Mouse (Mus musculus) liver, embryonic 14.5 days (tissue): ENCODE data around the gene Tirap. TPM values are rescaled to one million over a fixed set of nuclear protein-coding genes. Genes with fewer than 3 reads are reported as not detected.

Source experiments
- ATAC-seq: fragments of 200-750 bp; cut with Nextera tagmentation; 2 replicates; pipeline ENCODE4 v1.8.0; 2017; ENCODE audit warnings: moderate number of reproducible peaks, mild to moderate bottlenecking, moderate library complexity; ENCODE audit not compliant: insufficient read depth
- DNase-seq, 3 experiments: peaks; one replicate each; pipeline ENCODE4 v3.0.0-alpha.2; 2012 to 2013; ENCODE audit warnings: low read depth in 3 of 3, low spot score in 3 of 3
- H3K27ac ChIP-seq: fragments of 300-500 bp; sonication (generic); 2 replicates; pipeline ENCODE4 v1.5.1; 2014; ENCODE audit warnings: moderate library complexity, mild to moderate bottlenecking, control low read depth, inconsistent platforms
- H3K27me3 ChIP-seq: fragments of 300-500 bp; sonication (generic); 2 replicates; pipeline ENCODE4 v1.6.1; 2014; ENCODE audit warnings: mild to moderate bottlenecking, low read length, moderate library complexity; ENCODE audit not compliant: control insufficient read depth, insufficient read depth
- H3K36me3 ChIP-seq: fragments of 300-500 bp; sonication (generic); replicated peaks from 2 replicates; pipeline ENCODE4 v1.6.1; 2014; ENCODE audit warnings: low read depth; ENCODE audit not compliant: control insufficient read depth, insufficient read depth
- H3K4me1 ChIP-seq, 2 experiments: fragments of 200-500 bp in 1 of 2; fragments of 300-500 bp in 1 of 2; sonication (generic) in 1 of 2; replicated peaks; 2 replicates each; pipeline ENCODE4 v1.6.1; 2012 to 2014; ENCODE audit warnings: antibody characterized with exemption in 1 of 2, inconsistent platforms in 1 of 2, low read length in 1 of 2; ENCODE audit not compliant: control insufficient read depth in 2 of 2, insufficient read depth in 2 of 2
- H3K4me2 ChIP-seq: fragments of 300-500 bp; sonication (generic); 2 replicates; pipeline ENCODE4 v1.6.1; 2014; ENCODE audit warnings: low read depth, mild to moderate bottlenecking, control low read depth, moderate library complexity
- H3K4me3 ChIP-seq, 2 experiments: fragments of 200-500 bp in 1 of 2; fragments of 300-500 bp in 1 of 2; sonication (generic) in 1 of 2; 2 replicates each; pipeline ENCODE4 v1.5.1; 2012 to 2014; ENCODE audit warnings: low read depth in 2 of 2, low read length in 2 of 2, mild to moderate bottlenecking in 2 of 2, control low read depth in 1 of 2, inconsistent platforms in 1 of 2, moderate library complexity in 1 of 2; ENCODE audit not compliant: insufficient read depth in 1 of 2
- H3K9ac ChIP-seq: fragments of 300-500 bp; sonication (generic); replicated peaks from 2 replicates; pipeline ENCODE4 v1.6.1; 2014; ENCODE audit warnings: mild to moderate bottlenecking, control low read depth, moderate library complexity
- H3K9me3 ChIP-seq: fragments of 300-500 bp; sonication (generic); 2 replicates; pipeline ENCODE4 v1.6.1; 2016; ENCODE audit warnings: low read length, mixed read lengths; ENCODE audit not compliant: control insufficient read depth
- CTCF ChIP-seq: IDR thresholded peaks from 2 replicates; pipeline ENCODE4 v1.5.1; 2016; ENCODE audit warnings: antibody characterized with exemption, low read depth, control low read depth
- EP300 ChIP-seq: IDR thresholded peaks from 2 replicates; pipeline ENCODE4 v1.6.1; 2016; ENCODE audit warnings: antibody characterized with exemption, low read depth
- WGBS: fragments of 180-500 bp; shearing (Covaris S2); extraction: QIAGEN DNeasy Blood & Tissue Kit; methylation state at CpG from one replicate; pipeline ENCODE4 v1.1.7; 2014; ENCODE audit not compliant: insufficient replicate concordance; 5-methylcytosine and 5-hydroxymethylcytosine counted together
- polyA plus RNA-seq, 2 experiments: library from polyadenylated mRNA; depleted of rRNA in 1 of 2; stranded (reverse) in 1 of 2; unstranded in 1 of 2; fragments of >200 nt; fragmentation: Nextera tagmentation in 1 of 2; extraction: Ambion mirVana in 1 of 2; gene quantifications; 2 replicates each; pipeline versions ENCODE4 v1.2.1 to v1.2.3; 2012 to 2014

Tirap gene
- polyA plus RNA-seq, 2 experiments: 3.2 to 4.9 TPM

GRCm38 (mm10) chr9:35182832-35183231 is 17.3 kb downstream of the Tirap start:
- DNase-seq (no peak), ATAC-seq (no peak)
- Histone ChIP-seq H3K9me3 (no peaks in the 10 kb centered on the region), H3K36me3 (no peaks in the 10 kb centered on the region), H3K4me2 (no peak overlapping the region), H3K4me1 (peaks cover 0 to 2% of the 10 kb centered on the region in 2 experiments; a peak in 1 of 4 replicates), H3K27me3 (no peaks in the 10 kb centered on the region), H3K9ac (no peak overlapping the region), H3K4me3 (no peak overlapping the region), H3K27ac (no peak overlapping the region)
- TF ChIP-seq EP300 (no peak), CTCF (no peak)
- WGBS: 34% methylated on average over 2 of the region's 2 CpGs

DNA sequence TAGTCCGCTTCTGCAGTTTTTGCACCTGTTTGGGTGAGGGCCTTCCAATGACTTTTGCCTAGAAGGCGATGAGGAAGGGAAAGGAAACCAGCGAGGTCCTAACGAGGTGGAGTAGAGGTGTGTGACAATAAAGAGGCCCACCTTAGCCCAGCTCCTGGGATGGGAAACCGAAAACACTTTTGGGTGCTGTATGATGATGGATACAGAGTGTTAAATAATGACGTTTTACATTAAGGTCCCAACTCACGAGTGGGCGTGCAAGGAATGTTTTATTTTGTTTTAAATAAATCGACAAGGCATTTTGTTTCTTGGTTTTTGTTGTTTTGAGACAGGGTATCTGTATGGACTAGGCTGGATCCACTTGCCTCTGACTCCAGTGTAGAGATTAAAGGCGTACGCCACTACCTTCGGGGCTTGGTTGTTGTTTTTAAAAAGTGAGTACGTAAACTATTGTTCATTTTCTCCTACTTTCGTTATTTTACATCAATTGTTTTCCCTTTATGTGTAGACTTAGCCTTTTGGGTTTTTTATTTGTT is 23.9 kb downstream of the Tirap start:
- H3K9ac ChIP-seq: peak overlapping the region; percentile 53

DNA sequence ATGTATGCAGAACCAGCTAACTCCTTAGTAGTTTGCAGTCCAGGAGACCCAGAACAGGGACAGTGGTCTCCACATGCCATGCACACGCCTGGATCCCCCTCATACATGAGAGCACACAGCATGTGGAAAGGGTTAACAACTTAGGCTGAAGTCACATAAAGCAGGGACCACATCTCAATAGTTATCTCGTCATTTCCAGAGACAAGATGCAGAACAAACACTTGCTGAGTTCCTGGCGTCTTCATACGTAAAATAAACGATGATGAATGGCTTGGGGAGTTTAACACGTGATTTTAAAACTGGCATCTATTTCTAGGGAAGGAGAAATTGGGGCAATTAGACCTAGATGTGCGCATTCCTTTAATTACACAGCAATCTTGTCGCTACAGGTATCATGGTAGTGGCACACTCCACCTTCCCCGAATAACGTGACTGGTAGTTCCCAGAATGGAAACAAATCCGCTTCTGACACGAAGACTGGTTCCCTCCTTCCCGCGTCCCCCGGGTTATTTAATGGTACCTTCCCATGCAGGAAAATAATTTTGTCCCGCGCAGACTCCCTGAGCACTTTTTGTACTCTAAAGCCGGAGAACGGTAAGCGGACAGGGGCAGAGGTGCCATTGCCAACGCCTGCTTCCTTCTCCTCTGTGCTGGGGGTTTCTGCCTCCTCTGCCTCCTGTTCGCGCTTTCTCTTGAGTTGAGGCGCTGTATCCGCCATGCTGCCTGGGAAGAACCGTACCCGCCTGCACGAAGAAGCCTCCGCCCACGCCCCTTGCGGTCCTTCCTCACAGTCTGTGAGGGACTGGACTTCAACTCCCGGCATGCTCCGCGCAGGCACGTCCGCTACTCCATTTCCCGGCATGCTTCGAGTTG is 24.6 kb downstream of the Tirap start, which contains the start of gene Dcps:
Gene Dcps, minus strand, starts transcription at position 811 of the 873 bp plus-strand sequence.
- peak; percentile 64 for TF ChIP-seq CTCF
- TF ChIP-seq EP300: no peak
- Histone ChIP-seq H3K4me1 (peaks cover 15 to 18% of the 10 kb centered on the region in 2 experiments), H3K9me3 (no peaks in the 10 kb centered on the region), H3K4me2 (peak within 1 kb of the TSS; percentile 95), H3K27ac (peak within 1 kb of the TSS; percentile 68), H3K36me3 (0 out of 2 replicates have a peak, but pooled peaks cover 2% of the 10 kb centered on the region), H3K27me3 (no peaks in the 10 kb centered on the region), H3K9ac (peak within 1 kb of the TSS; percentile 69), H3K4me3 (peak within 1 kb of the TSS; percentile 74 to 77)
- ATAC-seq (peak; percentile 98), DNase-seq (peak; percentile 75 to 89 (median 80))
- WGBS: under 1% methylated on average over 38 of the region's 38 CpGs

More for the DNA sequence above, 23.9 kb downstream of the Tirap start:
- TF ChIP-seq CTCF (no peak), EP300 (no peak)
- H3K27me3 ChIP-seq: no peaks in the 10 kb centered on the region
- H3K4me2 ChIP-seq: peak overlapping the region; percentile 95
- H3K4me1 ChIP-seq: peaks cover 15 to 18% of the 10 kb centered on the region in 2 experiments
- 34% methylated on average over 14 of the region's 14 CpGs for WGBS
- H3K27ac ChIP-seq: no peak overlapping the region
- ATAC-seq (peak; percentile 5; the same call in 1 of the 2 replicates), DNase-seq (no peak)
- H3K9me3 ChIP-seq: no peaks in the 10 kb centered on the region
- H3K4me3 ChIP-seq: peak overlapping the region; percentile 59 to 77
- H3K36me3 ChIP-seq: no peaks in the 10 kb centered on the region

DNA sequence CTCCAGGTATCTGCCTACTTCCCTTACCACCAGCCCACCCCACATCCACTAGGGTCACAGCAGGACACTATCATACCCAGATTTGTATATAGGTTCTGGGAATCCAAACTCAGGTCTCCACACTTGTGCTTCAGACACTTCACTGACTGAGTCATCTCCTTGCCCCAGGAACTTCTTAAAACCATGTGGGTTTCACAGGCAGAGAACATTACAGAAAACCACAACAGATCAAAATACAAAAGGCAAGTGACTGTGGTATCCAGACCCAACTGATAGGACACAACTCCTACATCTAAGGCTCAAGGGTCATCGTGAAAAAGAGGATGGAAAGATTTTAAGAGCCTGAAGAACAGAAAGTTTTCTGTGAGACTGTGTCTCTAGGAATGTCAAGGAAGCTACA is 26.8 kb downstream of the Tirap start:
- no peaks in the 10 kb centered on the region for H3K27me3 ChIP-seq
- no peak overlapping the region; the same call in 1 of the 2 replicates for H3K9ac ChIP-seq
- H3K36me3 ChIP-seq: peaks cover 2% of the 10 kb centered on the region
- no peak overlapping the region for H3K27ac ChIP-seq
- no peak for ATAC-seq
- TF ChIP-seq CTCF (no peak), EP300 (no peak)
- no peak for DNase-seq
- no peak overlapping the region for H3K4me2 ChIP-seq
- no peak overlapping the region for H3K4me3 ChIP-seq
- H3K4me1 ChIP-seq: peaks cover 15 to 18% of the 10 kb centered on the region in 2 experiments
- no peaks in the 10 kb centered on the region for H3K9me3 ChIP-seq
- 59% methylated on average over 1 of the region's 1 CpGs for WGBS

GRCm38 (mm10) chr9:35170071-35170470 is 30.0 kb downstream of the Tirap start:
- Histone ChIP-seq H3K4me3 (no peak overlapping the region), H3K9me3 (no peaks in the 10 kb centered on the region), H3K4me1 (peaks cover 14 to 20% of the 10 kb centered on the region in 2 experiments), H3K4me2 (no peak overlapping the region), H3K27ac (no peak overlapping the region), H3K36me3 (peaks cover 2% of the 10 kb centered on the region), H3K27me3 (no peaks in the 10 kb centered on the region), H3K9ac (no peak overlapping the region)
- TF ChIP-seq EP300 (no peak), CTCF (no peak)
- WGBS: 83% methylated on average over 7 of the region's 7 CpGs
- ATAC-seq (no peak), DNase-seq (no peak)
